Mouse (Mus musculus): ENCODE measurements around the gene Grk6.

DNA sequence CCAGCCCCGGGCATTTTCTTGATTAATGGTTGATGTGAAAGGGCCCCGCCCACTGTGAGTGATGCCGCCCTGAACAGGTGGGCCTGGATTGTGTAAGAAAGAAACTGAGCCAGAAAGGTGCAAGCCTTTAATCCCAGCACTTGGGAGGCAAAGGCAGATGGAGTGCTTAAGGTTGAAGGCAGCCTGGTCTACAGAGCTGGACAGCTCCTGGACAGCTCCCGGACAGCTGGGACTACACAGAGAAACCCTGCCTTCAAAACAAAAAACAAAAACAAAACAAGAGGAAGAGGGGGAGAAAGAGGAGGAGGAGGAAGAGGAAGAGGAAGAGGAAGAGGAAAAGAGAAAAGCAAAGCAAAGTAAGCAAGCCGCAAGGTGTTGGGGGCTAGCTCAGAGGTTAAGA, 25.7 kb upstream of the Grk6 start:
- TF ChIP-seq CTCF (IDR thresholded peaks at IDR 0.05; ENCODE audit: borderline replicate concordance, insufficient read depth, low read depth, low read length) (no peak), POLR2A (IDR thresholded peaks at IDR 0.05; ENCODE audit: borderline replicate concordance, insufficient read depth, low read length) (no peak)

Data from cerebellum, adult 2 months (tissue).